Mouse (Mus musculus): ENCODE measurements around the gene Kif14. TPM values are rescaled to one million over a fixed set of nuclear protein-coding genes. Genes with fewer than 3 reads are reported as not detected.

The Kif14 gene
- polyA plus RNA-seq, 1 experiment from 2014 or later, result 0.50 TPM

- H3K4me1 ChIP-seq (replicated peaks; ENCODE audit: control insufficient read depth, insufficient read depth, low read length), result no peaks in the 10 kb centered on the region
- no peaks in the 10 kb centered on the region for H3K27me3 ChIP-seq (replicated peaks; ENCODE audit: control insufficient read depth, insufficient read depth, low read length)
- TF ChIP-seq CTCF (IDR thresholded peaks at IDR 0.05; ENCODE audit: low read depth), result no peak
- no peak overlapping the region for H3K27ac ChIP-seq (ENCODE audit: low read depth, low read length)
- H3K4me2 ChIP-seq (replicated peaks; ENCODE audit: low read depth), result no peak overlapping the region
- peaks cover 7% of the 10 kb centered on the region for H3K36me3 ChIP-seq (ENCODE audit: control insufficient read depth, insufficient read depth)
- 22% methylated on average over 6 of the region's 6 CpGs for WGBS
- no peak overlapping the region for H3K4me3 ChIP-seq (ENCODE audit: low read depth, low read length)
- ATAC-seq, result no peak
- no peak overlapping the region for H3K9ac ChIP-seq (ENCODE audit: low read depth, low read length)
- H3K9me3 ChIP-seq (ENCODE audit: control insufficient read depth), result no peaks in the 10 kb centered on the region
Observed at GRCm38 (mm10) chr1:136512317-136512716, 46.2 kb downstream of the Kif14 start.

GRCm38 (mm10) chr1:136513181-136513580 is 47.0 kb downstream of the Kif14 start:
- no peak for ATAC-seq
- Histone ChIP-seq H3K9me3 (ENCODE audit: control insufficient read depth) (no peaks in the 10 kb centered on the region), H3K27ac (ENCODE audit: low read depth, low read length) (peak overlapping the region; percentile 15; the same call in 1 of the 2 replicates), H3K27me3 (replicated peaks; ENCODE audit: control insufficient read depth, insufficient read depth, low read length) (no peaks in the 10 kb centered on the region), H3K36me3 (ENCODE audit: control insufficient read depth, insufficient read depth) (peaks cover 7% of the 10 kb centered on the region), H3K4me1 (replicated peaks; ENCODE audit: control insufficient read depth, insufficient read depth, low read length) (no peaks in the 10 kb centered on the region), H3K9ac (ENCODE audit: low read depth, low read length) (no peak overlapping the region), H3K4me2 (replicated peaks; ENCODE audit: low read depth) (no peak overlapping the region), H3K4me3 (ENCODE audit: low read depth, low read length) (no peak overlapping the region)
- WGBS, result 85% methylated on average over 11 of the region's 11 CpGs
- no peak for TF ChIP-seq CTCF (IDR thresholded peaks at IDR 0.05; ENCODE audit: low read depth)

GRCm38 (mm10) chr1:136518699-136519356 is 52.7 kb downstream of the Kif14 start:
- ATAC-seq, result no peak
- no peak overlapping the region for H3K4me2 ChIP-seq (replicated peaks; ENCODE audit: low read depth)
- 62% methylated on average over 7 of the region's 7 CpGs for WGBS
- no peaks in the 10 kb centered on the region for H3K4me1 ChIP-seq (replicated peaks; ENCODE audit: control insufficient read depth, insufficient read depth, low read length)
- no peak overlapping the region for H3K9ac ChIP-seq (ENCODE audit: low read depth, low read length)
- no peak overlapping the region for H3K4me3 ChIP-seq (ENCODE audit: low read depth, low read length)
- H3K27me3 ChIP-seq (replicated peaks; ENCODE audit: control insufficient read depth, insufficient read depth, low read length), result no peaks in the 10 kb centered on the region
- TF ChIP-seq CTCF (IDR thresholded peaks at IDR 0.05; ENCODE audit: low read depth), result no peak
- H3K9me3 ChIP-seq (ENCODE audit: control insufficient read depth), result no peaks in the 10 kb centered on the region
- peaks cover 19% of the 10 kb centered on the region for H3K36me3 ChIP-seq (ENCODE audit: control insufficient read depth, insufficient read depth)
- H3K27ac ChIP-seq (ENCODE audit: low read depth, low read length), result no peak overlapping the region

- Histone ChIP-seq H3K27me3 (replicated peaks; ENCODE audit: control insufficient read depth, insufficient read depth, low read length) (no peaks in the 10 kb centered on the region), H3K27ac (ENCODE audit: low read depth, low read length) (no peak overlapping the region), H3K4me3 (ENCODE audit: low read depth, low read length) (no peak overlapping the region), H3K36me3 (ENCODE audit: control insufficient read depth, insufficient read depth) (peaks cover 14% of the 10 kb centered on the region), H3K4me2 (replicated peaks; ENCODE audit: low read depth) (no peak overlapping the region), H3K9me3 (ENCODE audit: control insufficient read depth) (no peaks in the 10 kb centered on the region), H3K9ac (ENCODE audit: low read depth, low read length) (no peak overlapping the region), H3K4me1 (replicated peaks; ENCODE audit: control insufficient read depth, insufficient read depth, low read length) (no peaks in the 10 kb centered on the region)
- 73% methylated on average over 11 of the region's 11 CpGs for WGBS
- peak; percentile 75 for TF ChIP-seq CTCF (IDR thresholded peaks at IDR 0.05; ENCODE audit: low read depth)
- ATAC-seq, result no peak
Observed at GRCm38 (mm10) chr1:136521363-136521937, 55.3 kb downstream of the Kif14 start.

GRCm38 (mm10) chr1:136524917-136525316 is 58.8 kb downstream of the Kif14 start:
- Histone ChIP-seq H3K27ac (ENCODE audit: low read depth, low read length) (no peak overlapping the region), H3K9ac (ENCODE audit: low read depth, low read length) (no peak overlapping the region), H3K9me3 (ENCODE audit: control insufficient read depth) (no peaks in the 10 kb centered on the region), H3K27me3 (replicated peaks; ENCODE audit: control insufficient read depth, insufficient read depth, low read length) (no peaks in the 10 kb centered on the region), H3K4me3 (ENCODE audit: low read depth, low read length) (no peak overlapping the region), H3K36me3 (ENCODE audit: control insufficient read depth, insufficient read depth) (peaks cover 25% of the 10 kb centered on the region), H3K4me2 (replicated peaks; ENCODE audit: low read depth) (no peak overlapping the region), H3K4me1 (replicated peaks; ENCODE audit: control insufficient read depth, insufficient read depth, low read length) (no peaks in the 10 kb centered on the region)
- TF ChIP-seq CTCF (IDR thresholded peaks at IDR 0.05; ENCODE audit: low read depth), result peak; percentile 95
- ATAC-seq, result no peak
- WGBS, result 33% methylated on average over 2 of the region's 2 CpGs

GRCm38 (mm10) chr1:136525818-136526217 is 59.7 kb downstream of the Kif14 start:
- no peak overlapping the region for H3K4me2 ChIP-seq (replicated peaks; ENCODE audit: low read depth)
- no peaks in the 10 kb centered on the region for H3K9me3 ChIP-seq (ENCODE audit: control insufficient read depth)
- H3K4me1 ChIP-seq (replicated peaks; ENCODE audit: control insufficient read depth, insufficient read depth, low read length), result no peaks in the 10 kb centered on the region
- ATAC-seq, result no peak
- no peak overlapping the region for H3K9ac ChIP-seq (ENCODE audit: low read depth, low read length)
- H3K27me3 ChIP-seq (replicated peaks; ENCODE audit: control insufficient read depth, insufficient read depth, low read length), result no peaks in the 10 kb centered on the region
- H3K36me3 ChIP-seq (ENCODE audit: control insufficient read depth, insufficient read depth), result peaks cover 27% of the 10 kb centered on the region
- peak overlapping the region; percentile 41; the same call in 1 of the 2 replicates for H3K27ac ChIP-seq (ENCODE audit: low read depth, low read length)
- no peak for TF ChIP-seq CTCF (IDR thresholded peaks at IDR 0.05; ENCODE audit: low read depth)
- WGBS, result 74% methylated on average over 6 of the region's 6 CpGs
- H3K4me3 ChIP-seq (ENCODE audit: low read depth, low read length), result no peak overlapping the region
